Mouse (Mus musculus): ENCODE data around the gene Dvl3.

Gene Dvl3

DNA sequence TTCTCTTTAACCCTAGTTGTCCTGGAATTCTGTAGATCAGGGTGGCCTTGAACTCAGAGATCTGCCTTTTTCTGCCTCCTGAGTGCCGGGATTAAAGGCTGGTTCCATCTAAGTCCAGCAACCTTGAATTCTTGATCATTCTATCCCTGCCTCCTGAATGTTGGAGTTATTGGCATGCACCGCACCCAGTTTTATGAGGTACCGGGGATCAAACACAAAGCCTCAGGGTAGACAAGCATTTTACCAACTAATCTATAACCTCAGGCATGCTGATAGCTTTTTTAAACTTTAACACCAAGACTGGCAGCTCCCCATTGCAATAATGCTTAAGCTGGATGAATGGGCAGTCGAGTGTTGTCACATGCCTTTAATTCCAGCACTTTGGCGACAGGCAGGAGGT lies 30.6 kb downstream of the Dvl3 start:
- no peak for DNase-seq (ENCODE audit: low spot score in 2 of 2)

GRCm38 (mm10) chr16:20548096-20548948 lies 31.5 kb downstream of the Dvl3 start, which contains the start of gene Abcf3:
Gene Abcf3, plus strand, starts transcription at chr16:20548577.
- peak; percentile 97 to 98 for DNase-seq (ENCODE audit: low spot score in 2 of 2)

GRCm38 (mm10) chr16:20549161-20549560 lies 32.4 kb downstream of the Dvl3 start:
- no peak for DNase-seq (ENCODE audit: low spot score in 2 of 2)

- no peak for DNase-seq (ENCODE audit: low spot score in 2 of 2)
Observed at GRCm38 (mm10) chr16:20551691-20552090, 34.9 kb downstream of the Dvl3 start.

GRCm38 (mm10) chr16:20552594-20552993 lies 35.8 kb downstream of the Dvl3 start:
- no peak for DNase-seq (ENCODE audit: low spot score in 2 of 2)

DNA sequence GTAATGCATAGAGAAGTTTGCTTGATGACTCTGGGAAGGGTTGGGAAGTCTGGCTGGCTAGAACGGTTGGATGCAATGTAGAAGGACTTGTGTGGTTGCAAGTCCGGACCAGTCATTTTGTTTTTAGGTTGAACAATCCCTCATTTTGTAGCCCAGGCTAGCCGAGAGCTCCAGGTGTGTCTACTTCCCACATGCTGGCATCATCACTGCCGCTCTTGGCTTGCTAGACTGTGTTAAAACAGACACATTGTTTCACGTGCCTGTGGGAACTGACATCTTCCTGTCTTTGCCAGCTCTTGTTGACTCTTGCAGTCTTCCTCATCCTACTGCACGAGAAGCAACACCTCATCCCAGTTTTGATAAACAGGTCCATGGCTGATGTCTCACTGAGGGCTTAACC lies 38.2 kb downstream of the Dvl3 start:
- DNase-seq (ENCODE audit: low spot score in 2 of 2) = no peak

DNA sequence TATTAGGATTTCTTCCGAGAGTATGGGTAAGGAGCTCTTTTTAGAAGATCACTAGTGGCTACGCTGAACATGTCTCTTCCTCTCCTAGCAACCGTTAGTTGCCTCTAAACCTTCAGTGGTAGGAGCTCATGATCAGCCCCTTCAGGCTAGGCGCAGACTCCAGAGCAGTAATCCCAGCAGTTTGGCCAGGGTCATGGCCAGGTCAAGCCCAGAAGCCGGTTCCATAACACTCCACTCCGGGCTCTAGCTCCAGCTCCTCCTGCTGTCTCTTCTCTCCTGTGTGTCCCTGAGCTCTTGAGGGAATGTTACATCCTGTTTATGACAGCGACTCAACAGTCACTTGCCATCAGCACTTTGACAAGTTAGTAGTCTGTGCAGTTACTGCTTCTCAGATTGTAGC lies 40.6 kb downstream of the Dvl3 start:
- DNase-seq (ENCODE audit: low spot score in 2 of 2) = no peak

DNA sequence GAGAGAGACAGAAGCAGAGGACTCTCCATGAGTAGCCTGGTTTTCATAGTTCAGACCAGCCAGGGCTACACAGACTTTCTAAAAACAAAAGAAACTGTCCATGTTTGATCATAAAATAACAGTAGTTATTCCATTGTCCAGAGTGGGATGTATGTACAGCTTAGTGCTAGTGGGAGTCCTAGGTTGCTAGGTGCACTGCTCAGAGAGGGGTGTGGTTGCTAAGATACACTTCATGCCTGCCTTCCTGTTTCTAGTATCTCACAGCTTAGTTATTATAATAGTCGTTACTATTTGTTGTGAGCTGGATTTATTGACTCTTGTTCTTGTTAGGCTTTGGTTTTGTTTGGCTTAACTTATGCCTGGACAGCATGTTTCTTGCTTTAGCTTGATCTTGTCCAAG lies 48.3 kb downstream of the Dvl3 start:
- DNase-seq (ENCODE audit: low spot score in 2 of 2) = no peak
